In the genomic region with DNA sequence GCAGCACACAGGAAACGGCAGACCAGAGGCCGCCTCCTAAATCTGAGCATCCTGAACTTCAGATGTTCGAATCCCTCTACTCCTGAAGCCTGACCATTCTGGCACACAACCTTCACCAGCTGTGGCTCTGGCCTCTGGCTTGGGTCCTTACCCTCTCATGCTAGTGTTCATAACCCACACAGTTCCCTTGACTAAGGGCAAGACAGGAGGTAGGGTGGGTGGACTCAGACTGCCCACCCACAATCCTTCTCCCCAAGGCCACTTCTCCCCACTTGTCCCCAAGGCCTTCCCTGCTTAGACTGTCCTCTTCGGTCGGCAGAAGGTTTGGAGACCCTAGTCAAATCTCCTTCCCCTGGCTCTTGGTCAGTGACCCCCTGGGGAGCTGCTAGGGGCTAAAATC, we compare ENCODE assay signal across 14 mouse cellular contexts. TPM values are rescaled to one million over a fixed set of nuclear protein-coding genes. Genes with fewer than 3 reads are reported as not detected.
DNase-seq lines count a peak whose midpoint lies in the region; ATAC-seq and TF ChIP-seq lines count a peak whose summit lies in the region.
"Had no signal": no experiment of that assay in that cellular context is flagged by ENCODE, and none has a peak within 500 bp of the region (broad histone marks: within the 10 kb centered on the region; RNA-seq: fewer than 3 reads in every experiment).

No protein-coding gene starts in this region.

- TF ChIP-seq POLR2A in cerebellum, adult 2 months (IDR thresholded peaks at IDR 0.05; ENCODE audit: borderline replicate concordance, insufficient read depth, low read length), result no peak

- no peak for TF ChIP-seq CTCF in cerebellum, adult 2 months (IDR thresholded peaks at IDR 0.05; ENCODE audit: borderline replicate concordance, insufficient read depth, low read depth, low read length)

- H3K9me3 ChIP-seq in embryonic facial prominence, embryonic 10.5 days, result no peaks in the 10 kb centered on the region
- H3K9me3 ChIP-seq in hindbrain, embryonic 12.5 days (replicated peaks), result no peaks in the 10 kb centered on the region
- H3K9me3 ChIP-seq in midbrain, embryonic 14.5 days (ENCODE audit: control insufficient read depth, low read length), result no peaks in the 10 kb centered on the region
- H3K9me3 ChIP-seq: heart, embryonic 13.5 days; liver, embryonic 13.5 days had no signal

- no peak overlapping the region for H3K9ac ChIP-seq in hindbrain, embryonic 12.5 days
- peak overlapping the region; percentile 36; the same call in 1 of the 2 replicates for H3K9ac ChIP-seq in midbrain, embryonic 14.5 days (replicated peaks; ENCODE audit: low read length)
- H3K9ac ChIP-seq: liver, embryonic 13.5 days had no signal

- no peaks in the 10 kb centered on the region for H3K27me3 ChIP-seq in cerebellum, adult 2 months (ENCODE audit: control insufficient read depth, insufficient read depth, low read length)
- H3K27me3 ChIP-seq in embryonic facial prominence, embryonic 10.5 days (replicated peaks; ENCODE audit: low read depth, poor library complexity, severe bottlenecking), result peaks cover 61% of the 10 kb centered on the region
- H3K27me3 ChIP-seq in hindbrain, embryonic 12.5 days, result no peaks in the 10 kb centered on the region
- no peaks in the 10 kb centered on the region for H3K27me3 ChIP-seq in midbrain, embryonic 14.5 days (ENCODE audit: control insufficient read depth, insufficient read depth, low read length)

- ATAC-seq in hindbrain, embryonic 12.5 days (ENCODE audit: low FRiP score), result peak; percentile 29
- peak; percentile 18 for ATAC-seq in midbrain, embryonic 14.5 days (ENCODE audit: low FRiP score, low TSS enrichment)
- ATAC-seq in megakaryocyte, adult 5-6 weeks (ENCODE audit: poor library complexity, severe bottlenecking), result no peak

- WGBS in cerebellum, adult 2 months, result 37% methylated on average over 5 of the region's 5 CpGs
- 48% methylated on average over 5 of the region's 5 CpGs for WGBS in embryonic facial prominence, embryonic 10.5 days
- 39% methylated on average over 5 of the region's 5 CpGs for WGBS in hindbrain, embryonic 12.5 days
- 29% methylated on average over 5 of the region's 5 CpGs for WGBS in midbrain, embryonic 14.5 days

- H3K4me3 ChIP-seq in cerebellum, adult 2 months (replicated peaks; ENCODE audit: insufficient read depth, low read depth, low read length), result no peak overlapping the region
- H3K4me3 ChIP-seq in embryonic facial prominence, embryonic 10.5 days, result no peak overlapping the region
- H3K4me3 ChIP-seq in hindbrain, embryonic 12.5 days, result no peak overlapping the region
- H3K4me3 ChIP-seq in midbrain, embryonic 14.5 days (replicated peaks; ENCODE audit: low read depth, low read length), result no peak overlapping the region
- H3K4me3 ChIP-seq: gastrocnemius, adult 2 months; heart, embryonic 13.5 days; liver, embryonic 13.5 days; myocyte had no signal

- H3K27ac ChIP-seq in cerebellum, adult 2 months (ENCODE audit: insufficient read depth, low read length), result peak overlapping the region; percentile 71; the same call in 1 of the 2 replicates
- H3K27ac ChIP-seq in embryonic facial prominence, embryonic 10.5 days (replicated peaks), result peak overlapping the region; percentile 82
- H3K27ac ChIP-seq in hindbrain, embryonic 12.5 days, result peak overlapping the region; percentile 91
- peak overlapping the region; percentile 86 for H3K27ac ChIP-seq in midbrain, embryonic 14.5 days (replicated peaks; ENCODE audit: low read depth, low read length)
- H3K27ac ChIP-seq: gastrocnemius, adult 2 months; heart, embryonic 13.5 days; liver, embryonic 13.5 days had no signal

- no peak for DNase-seq in cerebellum, adult 2 months
- DNase-seq in cerebellum, adult 8-10 months, result no peak
- DNase-seq in embryonic facial prominence, embryonic 10.5 days (ENCODE audit: low spot score), result no peak
- DNase-seq in midbrain, embryonic 14.5 days, result no peak
- no peak for DNase-seq in gastrocnemius, postnatal 10 days
- no peak for DNase-seq in heart, postnatal 25 days (ENCODE audit: low spot score)
- DNase-seq: adrenal gland, postnatal 14 days; gastrocnemius, adult 2 months; liver, embryonic 13.5 days had no signal

- no peaks in the 10 kb centered on the region for H3K36me3 ChIP-seq in embryonic facial prominence, embryonic 10.5 days (replicated peaks)
- H3K36me3 ChIP-seq in hindbrain, embryonic 12.5 days, result no peaks in the 10 kb centered on the region
- H3K36me3 ChIP-seq in midbrain, embryonic 14.5 days (ENCODE audit: control insufficient read depth, insufficient read depth, low read length), result no peaks in the 10 kb centered on the region
- H3K36me3 ChIP-seq: heart, embryonic 13.5 days; liver, embryonic 13.5 days had no signal

- peak overlapping the region; percentile 36 for H3K4me2 ChIP-seq in hindbrain, embryonic 12.5 days (replicated peaks)
- H3K4me2 ChIP-seq in midbrain, embryonic 14.5 days (ENCODE audit: low read length), result peak overlapping the region; percentile 34
- H3K4me2 ChIP-seq: liver, embryonic 13.5 days had no signal

- intact Hi-C loops in heart, postnatal 25 days (cut with DNase I), result no loop called here

- peaks cover 3% of the 10 kb centered on the region; the same call in 1 of the 2 replicates for H3K4me1 ChIP-seq in cerebellum, adult 2 months (ENCODE audit: control insufficient read depth, insufficient read depth, low read length)
- H3K4me1 ChIP-seq in embryonic facial prominence, embryonic 10.5 days, result peaks cover 30% of the 10 kb centered on the region
- H3K4me1 ChIP-seq in hindbrain, embryonic 12.5 days, result peaks cover 34% of the 10 kb centered on the region
- peaks cover 24% of the 10 kb centered on the region for H3K4me1 ChIP-seq in midbrain, embryonic 14.5 days (ENCODE audit: control insufficient read depth, insufficient read depth, low read length)
- H3K4me1 ChIP-seq: liver, embryonic 13.5 days had no signal

RNA-seq across cellular contexts. Expression of a gene that starts 8.5 kb away (rescaled TPM):
- 141 and 174 TPM in 2 replicates for polyA plus RNA-seq in cerebellum, adult 2 months (2012; rRNA removed)
- polyA plus RNA-seq in embryonic facial prominence, embryonic 10.5 days (2016; fragmentation: Nextera tagmentation; extraction: Ambion mirVana), result 0.09 and 0.15 TPM in 2 replicates
- 0.53 and 0.83 TPM in 2 replicates for polyA plus RNA-seq in hindbrain, embryonic 12.5 days (2016; fragmentation: Nextera tagmentation; extraction: Ambion mirVana)
- polyA plus RNA-seq in midbrain, embryonic 14.5 days (2014; fragmentation: Nextera tagmentation; extraction: Ambion mirVana), result 1.5 TPM in 2 replicates
- total RNA-seq in gastrocnemius, postnatal 10 days (2021), result 1 to 10 TPM in 1 of 2 experiments, under 1 TPM in 1; 0.87 to 1.2 TPM
- 0.23 and 0.42 TPM in 2 replicates for total RNA-seq in megakaryocyte, adult 5-6 weeks (2015)
- 0.26 and 0.28 TPM in 2 replicates for total RNA-seq in megakaryocyte, adult 5-6 weeks (2017)
- total RNA-seq in heart, postnatal 25 days (2021), result under 1 TPM; 0.10 to 0.14 TPM
- polyA plus RNA-seq: heart, embryonic 13.5 days; myocyte had no signal

RNA-seq across cellular contexts. Expression of a gene that starts 20.4 kb away (rescaled TPM):
- 116 and 130 TPM in 2 replicates for polyA plus RNA-seq in cerebellum, adult 2 months (2012; rRNA removed)
- 0.10 and 0.11 TPM in 2 replicates for polyA plus RNA-seq in embryonic facial prominence, embryonic 10.5 days (2016; fragmentation: Nextera tagmentation; extraction: Ambion mirVana)
- polyA plus RNA-seq in hindbrain, embryonic 12.5 days (2016; fragmentation: Nextera tagmentation; extraction: Ambion mirVana), result 1.2 and 2.0 TPM in 2 replicates
- 3.0 and 3.9 TPM in 2 replicates for polyA plus RNA-seq in midbrain, embryonic 14.5 days (2014; fragmentation: Nextera tagmentation; extraction: Ambion mirVana)
- total RNA-seq in gastrocnemius, postnatal 10 days (2021), result under 1 TPM; 0.07 to 0.14 TPM
- not detected in 2 replicates for total RNA-seq in megakaryocyte, adult 5-6 weeks (2015)
- total RNA-seq in megakaryocyte, adult 5-6 weeks (2017), result not detected in 2 replicates
- total RNA-seq in heart, postnatal 25 days (2021), result under 1 TPM in 1 of 2 experiments, not detected in 1; 0.06 TPM
- total RNA-seq: common myeloid progenitor, adult 5-6 weeks; gastrocnemius, adult 2 months had no signal
- polyA plus RNA-seq: heart, embryonic 13.5 days; liver, embryonic 13.5 days had no signal

RNA-seq across cellular contexts. Expression of a gene that starts 26.8 kb away (rescaled TPM):
- 7.5 and 7.9 TPM in 2 replicates for polyA plus RNA-seq in cerebellum, adult 2 months (2012; rRNA removed)
- 10.2 and 11.1 TPM in 2 replicates for polyA plus RNA-seq in embryonic facial prominence, embryonic 10.5 days (2016; fragmentation: Nextera tagmentation; extraction: Ambion mirVana)
- polyA plus RNA-seq in hindbrain, embryonic 12.5 days (2016; fragmentation: Nextera tagmentation; extraction: Ambion mirVana), result 9.4 and 9.8 TPM in 2 replicates
- 5.2 and 6.4 TPM in 2 replicates for polyA plus RNA-seq in midbrain, embryonic 14.5 days (2014; fragmentation: Nextera tagmentation; extraction: Ambion mirVana)
- 1 to 10 TPM; 5.6 to 6.9 TPM for total RNA-seq in gastrocnemius, postnatal 10 days (2021)
- 14.1 and 15.5 TPM in 2 replicates for total RNA-seq in megakaryocyte, adult 5-6 weeks (2015)
- total RNA-seq in megakaryocyte, adult 5-6 weeks (2017), result 14.8 and 15.1 TPM in 2 replicates
- total RNA-seq in heart, postnatal 25 days (2021), result 1 to 10 TPM; 4.4 to 4.5 TPM

RNA-seq across cellular contexts. Expression of a gene that starts 51.6 kb away (rescaled TPM):
- polyA plus RNA-seq in cerebellum, adult 2 months (2012; rRNA removed), result 535 and 584 TPM in 2 replicates
- polyA plus RNA-seq in embryonic facial prominence, embryonic 10.5 days (2016; fragmentation: Nextera tagmentation; extraction: Ambion mirVana), result 1.2 and 1.4 TPM in 2 replicates
- polyA plus RNA-seq in hindbrain, embryonic 12.5 days (2016; fragmentation: Nextera tagmentation; extraction: Ambion mirVana), result 13.7 and 16.1 TPM in 2 replicates
- 18.2 and 19.4 TPM in 2 replicates for polyA plus RNA-seq in midbrain, embryonic 14.5 days (2014; fragmentation: Nextera tagmentation; extraction: Ambion mirVana)
- total RNA-seq in gastrocnemius, postnatal 10 days (2021), result 100 to 1,000 TPM; 695 to 761 TPM
- 0.02 TPM in 1 of 2 replicates, not detected in the other for total RNA-seq in megakaryocyte, adult 5-6 weeks (2015)
- not detected in 2 replicates for total RNA-seq in megakaryocyte, adult 5-6 weeks (2017)
- 100 to 1,000 TPM; 600 to 610 TPM for total RNA-seq in heart, postnatal 25 days (2021)
- total RNA-seq: common myeloid progenitor, adult 5-6 weeks had no signal

Comparison
In these comparisons a context has a peak if more than half of its experiments do, and no peak if none do; other contexts are left out.
1. RNA of a gene that starts 8.5 kb away (polyA plus RNA-seq): 141 to 174 TPM in cerebellum, adult 2 months; 1.5 TPM in midbrain, embryonic 14.5 days, 0.53 to 0.83 TPM in hindbrain, embryonic 12.5 days and 0.09 to 0.15 TPM in embryonic facial prominence, embryonic 10.5 days; every median in the first group is over 10 times any median in the second.
2. RNA of a gene that starts 20.4 kb away (polyA plus RNA-seq): 116 to 130 TPM in cerebellum, adult 2 months; 3.0 to 3.9 TPM in midbrain, embryonic 14.5 days, 1.2 to 2.0 TPM in hindbrain, embryonic 12.5 days and 0.10 to 0.11 TPM in embryonic facial prominence, embryonic 10.5 days; every median in the first group is over 10 times any median in the second.
3. Peak in every context shown above with its lines, with median percentiles within 50 percentile points of each other: H3K27ac ChIP-seq.